Mouse (Mus musculus): ENCODE measurements around the gene Bcan.

GRCm38 (mm10) chr3:88010634-88011265 is 10.7 kb upstream of the Bcan start:
- TF ChIP-seq CTCF (IDR thresholded peaks at IDR 0.05; ENCODE audit: control insufficient read depth, insufficient read depth, low read length): peak; percentile 48
- no peak for TF ChIP-seq POLR2A (IDR thresholded peaks at IDR 0.05; ENCODE audit: borderline replicate concordance, control insufficient read depth, low read depth, low read length)

Measured in bone marrow, adult 2 months (tissue).